Mouse (Mus musculus): ENCODE measurements around the gene Gm21541.
"Not testable (repeated sequence)": the region's sequence is repeated elsewhere in the genome, so short reads cannot be mapped to it uniquely, and the experiment has no call there.

The Gm21541 gene

GRCm38 (mm10) chr4:41903310-41903709, at the start of gene Gm21541:
Gene Gm21541 (plus strand): TSS chr4:41903610.
- TF ChIP-seq GATA4 (IDR thresholded peaks at IDR 0.05; ENCODE audit: insufficient replicate concordance, low read length) = not testable (repeated sequence)

DNA sequence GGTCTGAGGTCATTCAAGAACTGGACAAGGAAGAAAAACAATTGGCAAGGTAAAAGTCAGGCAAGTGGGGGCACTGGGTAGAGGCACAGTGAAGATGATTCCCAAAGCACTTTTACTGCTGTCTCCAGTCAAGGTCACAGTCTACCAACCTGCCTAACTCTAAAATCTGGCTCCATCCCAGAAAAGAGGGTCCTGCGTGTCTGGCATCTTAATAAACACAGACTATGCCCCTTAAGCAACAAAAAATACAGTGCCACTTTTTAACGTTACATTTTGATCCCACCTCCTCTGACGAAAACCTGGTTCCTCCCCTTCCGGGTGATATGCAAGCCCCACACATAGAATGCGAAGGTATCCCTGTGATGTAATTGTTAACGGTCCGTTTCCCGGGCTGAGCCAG, 37.9 kb downstream of the Gm21541 start, which contains the start of gene Gm20878:
Gm20878 (plus strand) TSS at position 301 of the 400 bp plus-strand sequence.
- not testable (repeated sequence) for TF ChIP-seq GATA4 (IDR thresholded peaks at IDR 0.05; ENCODE audit: insufficient replicate concordance, low read length)

Data from liver, adult (tissue).